Mouse (Mus musculus) thymus, adult 2 months (tissue): ENCODE measurements around the gene Prr5. TPM values are rescaled to one million over a fixed set of nuclear protein-coding genes. Genes with fewer than 3 reads are reported as not detected.

Experiments
- DNase-seq: peaks from one replicate; pipeline ENCODE4 v3.0.0; 2021
- H3K27ac ChIP-seq: fragments of 200-500 bp; 2 replicates; pipeline ENCODE4 v1.5.1; 2012; ENCODE audit warnings: low read length, control low read depth; ENCODE audit not compliant: control insufficient read depth, insufficient read depth
- H3K27me3 ChIP-seq: fragments of 200-500 bp; 2 replicates; pipeline ENCODE4 v1.6.1; 2012; ENCODE audit warnings: mild to moderate bottlenecking, low read length, moderate library complexity, mixed read lengths; ENCODE audit not compliant: control insufficient read depth, insufficient read depth
- H3K36me3 ChIP-seq: fragments of 200-500 bp; 2 replicates; pipeline ENCODE4 v1.6.1; 2012; ENCODE audit warnings: mild to moderate bottlenecking, low read length, moderate library complexity; ENCODE audit not compliant: control insufficient read depth, insufficient read depth
- H3K4me1 ChIP-seq: fragments of 200-500 bp; replicated peaks from 2 replicates; pipeline ENCODE4 v1.6.1; 2012; ENCODE audit warnings: low read length; ENCODE audit not compliant: control insufficient read depth, insufficient read depth
- H3K4me3 ChIP-seq: fragments of 200-500 bp; 2 replicates; pipeline ENCODE4 v1.5.1; 2012; ENCODE audit warnings: mild to moderate bottlenecking, low read length, control low read depth, moderate library complexity; ENCODE audit not compliant: control insufficient read depth, insufficient read depth
- CTCF ChIP-seq: fragments of 200-500 bp; IDR thresholded peaks from 2 replicates; pipeline ENCODE4 v1.5.1; 2012; ENCODE audit warnings: mild to moderate bottlenecking, control low read depth, low read length, moderate library complexity, borderline replicate concordance; ENCODE audit not compliant: control insufficient read depth, poor library complexity, insufficient read depth; ENCODE audit errors: extremely low read depth
- POLR2A ChIP-seq: fragments of 200-500 bp; IDR thresholded peaks from 2 replicates; pipeline ENCODE4 v1.6.1; 2012; ENCODE audit warnings: mild to moderate bottlenecking, low read length, control low read depth, moderate library complexity; ENCODE audit not compliant: control insufficient read depth, poor library complexity, insufficient read depth; ENCODE audit errors: extremely low read depth
- WGBS: fragments of 180-500 bp; shearing (Covaris S2); methylation state at CpG from one replicate; pipeline ENCODE4 v1.1.7; 2018; 5-methylcytosine and 5-hydroxymethylcytosine counted together
- polyA plus RNA-seq: library from polyadenylated mRNA; depleted of rRNA; stranded (reverse); fragments of >200 nt; gene quantifications from 2 replicates; pipeline ENCODE4 v1.2.3, GENCODE M21; 2012

Gene Prr5
- polyA plus RNA-seq, 1 experiment: 9.0 TPM

GRCm38 (mm10) chr15:84641948-84642347, 27.5 kb upstream of the Prr5 start:
- no peaks in the 10 kb centered on the region; the same call in 1 of the 2 replicates for H3K4me1 ChIP-seq
- H3K27ac ChIP-seq: no peak overlapping the region
- no peak for DNase-seq
- no peak for TF ChIP-seq CTCF
- no peak for TF ChIP-seq POLR2A
- 96% methylated on average over 1 of the region's 1 CpGs for WGBS
- H3K4me3 ChIP-seq: no peak overlapping the region
- no peaks in the 10 kb centered on the region for H3K36me3 ChIP-seq
- no peaks in the 10 kb centered on the region for H3K27me3 ChIP-seq

GRCm38 (mm10) chr15:84643178-84643577, 26.2 kb upstream of the Prr5 start:
- DNase-seq: no peak
- H3K27me3 ChIP-seq: no peaks in the 10 kb centered on the region
- H3K36me3 ChIP-seq: no peaks in the 10 kb centered on the region
- no peak overlapping the region for H3K27ac ChIP-seq
- no peak overlapping the region for H3K4me3 ChIP-seq
- no peak for TF ChIP-seq CTCF
- no peak for TF ChIP-seq POLR2A
- H3K4me1 ChIP-seq: no peaks in the 10 kb centered on the region; the same call in 1 of the 2 replicates
- 4% methylated on average over 1 of the region's 1 CpGs for WGBS

- 94% methylated on average over 6 of the region's 6 CpGs for WGBS
- Histone ChIP-seq H3K4me3 (no peak overlapping the region), H3K27me3 (no peaks in the 10 kb centered on the region), H3K36me3 (no peaks in the 10 kb centered on the region), H3K4me1 (peaks cover 8% of the 10 kb centered on the region), H3K27ac (no peak overlapping the region)
- TF ChIP-seq POLR2A (no peak), CTCF (no peak)
- no peak for DNase-seq
Observed at GRCm38 (mm10) chr15:84651481-84651880, 17.9 kb upstream of the Prr5 start.

GRCm38 (mm10) chr15:84653151-84653550, 16.3 kb upstream of the Prr5 start:
- H3K4me1 ChIP-seq: peaks cover 8% of the 10 kb centered on the region
- DNase-seq: no peak
- WGBS: 93% methylated on average over 7 of the region's 7 CpGs

GRCm38 (mm10) chr15:84653979-84654966, 15.1 kb upstream of the Prr5 start:
- peak; percentile 48 for DNase-seq
- H3K27ac ChIP-seq: no peak overlapping the region
- H3K36me3 ChIP-seq: no peaks in the 10 kb centered on the region
- peak overlapping the region; percentile 18 for H3K4me3 ChIP-seq
- TF ChIP-seq CTCF (no peak), POLR2A (no peak)
- no peaks in the 10 kb centered on the region for H3K27me3 ChIP-seq
- H3K4me1 ChIP-seq: peaks cover 8% of the 10 kb centered on the region
- WGBS: 15% methylated on average over 28 of the region's 28 CpGs

More at GRCm38 (mm10) chr15:84653151-84653550, 16.3 kb upstream of the Prr5 start:
- no peak overlapping the region for H3K4me3 ChIP-seq
- H3K27me3 ChIP-seq: no peaks in the 10 kb centered on the region
- H3K36me3 ChIP-seq: no peaks in the 10 kb centered on the region
- H3K27ac ChIP-seq: no peak overlapping the region
- TF ChIP-seq POLR2A: no peak
- no peak for TF ChIP-seq CTCF

- no peak overlapping the region for H3K4me3 ChIP-seq
- no peaks in the 10 kb centered on the region for H3K27me3 ChIP-seq
- TF ChIP-seq POLR2A: no peak
- no peak for TF ChIP-seq CTCF
- DNase-seq: no peak
- H3K36me3 ChIP-seq: no peaks in the 10 kb centered on the region
- 81% methylated on average over 10 of the region's 10 CpGs for WGBS
- H3K4me1 ChIP-seq: peaks cover 8% of the 10 kb centered on the region
- no peak overlapping the region for H3K27ac ChIP-seq
Observed at GRCm38 (mm10) chr15:84654975-84655374, 14.4 kb upstream of the Prr5 start.
